Mouse (Mus musculus): ENCODE results near the gene Trabd2b. TPM values are rescaled to one million over a fixed set of nuclear protein-coding genes. Genes with fewer than 3 reads are reported as not detected.

Gene Trabd2b
- polyA plus RNA-seq, 1 experiment from 2014 or later, result 0.32 TPM

- Histone ChIP-seq H3K36me3 (no peaks in the 10 kb centered on the region), H3K9ac (replicated peaks) (no peak overlapping the region), H3K27me3 (no peaks in the 10 kb centered on the region), H3K9me3 (no peaks in the 10 kb centered on the region), H3K27ac (replicated peaks) (no peak overlapping the region), H3K4me2 (replicated peaks) (no peak overlapping the region), H3K4me1 (no peaks in the 10 kb centered on the region), H3K4me3 (no peak overlapping the region)
- no peak for ATAC-seq (replicated peaks)
- 90% methylated on average over 3 of the region's 3 CpGs for WGBS
Observed at GRCm38 (mm10) chr4:114454495-114455186, 48.1 kb downstream of the Trabd2b start.

DNA sequence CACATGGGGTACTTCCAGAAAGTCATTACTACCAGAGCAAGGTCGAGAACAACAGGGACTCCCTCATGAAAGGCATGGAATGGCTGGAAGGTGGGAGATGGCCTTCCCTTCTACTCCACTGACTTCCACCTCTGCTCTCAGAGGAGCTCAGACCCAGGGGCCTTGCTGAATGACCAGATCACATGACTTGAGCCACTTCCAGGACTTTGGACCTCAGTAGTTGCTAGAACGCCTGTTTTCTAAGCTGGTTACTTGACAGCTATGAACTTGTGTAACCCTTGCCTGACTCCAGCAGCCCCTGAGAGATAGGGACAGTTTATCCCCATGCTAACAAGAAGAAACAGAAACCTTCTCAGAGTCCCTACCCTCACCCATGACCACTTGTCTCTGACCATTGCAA, 50.6 kb downstream of the Trabd2b start:
- Histone ChIP-seq H3K27ac (replicated peaks) (no peak overlapping the region), H3K4me3 (no peak overlapping the region), H3K9ac (replicated peaks) (no peak overlapping the region), H3K4me1 (no peaks in the 10 kb centered on the region), H3K27me3 (no peaks in the 10 kb centered on the region), H3K9me3 (no peaks in the 10 kb centered on the region), H3K36me3 (no peaks in the 10 kb centered on the region), H3K4me2 (replicated peaks) (no peak overlapping the region)
- no peak for ATAC-seq (replicated peaks)
- 85% methylated on average over 2 of the region's 2 CpGs for WGBS

DNA sequence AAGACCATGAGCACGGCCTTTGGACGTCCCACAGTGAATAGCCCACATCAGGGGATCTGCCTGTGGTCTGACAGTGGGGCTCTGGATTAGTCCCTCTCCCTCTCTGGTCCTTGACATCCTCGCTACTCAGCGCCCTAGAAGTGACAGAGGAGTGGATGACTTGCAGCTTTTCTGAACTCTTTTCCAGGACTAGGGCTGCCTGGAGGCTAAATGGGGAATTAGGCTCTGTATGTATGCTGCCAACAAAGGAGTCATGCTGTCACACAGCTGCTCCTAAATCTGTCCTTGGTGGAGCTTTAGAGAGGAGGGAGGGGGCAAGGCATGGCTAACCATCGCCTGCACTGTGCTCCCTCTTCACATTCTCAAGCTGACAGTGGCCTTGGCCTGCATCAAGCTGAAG, 53.1 kb downstream of the Trabd2b start:
- H3K9me3 ChIP-seq, result no peaks in the 10 kb centered on the region
- no peak overlapping the region for H3K27ac ChIP-seq (replicated peaks)
- no peak overlapping the region for H3K9ac ChIP-seq (replicated peaks)
- no peaks in the 10 kb centered on the region for H3K36me3 ChIP-seq
- no peak overlapping the region for H3K4me2 ChIP-seq (replicated peaks)
- H3K4me3 ChIP-seq, result no peak overlapping the region
- WGBS, result 11% methylated on average over 5 of the region's 5 CpGs
- ATAC-seq (replicated peaks), result 0 out of 2 replicates have a peak, but pooled peaks have one; percentile 35
- no peaks in the 10 kb centered on the region for H3K27me3 ChIP-seq
- H3K4me1 ChIP-seq, result no peaks in the 10 kb centered on the region

DNA sequence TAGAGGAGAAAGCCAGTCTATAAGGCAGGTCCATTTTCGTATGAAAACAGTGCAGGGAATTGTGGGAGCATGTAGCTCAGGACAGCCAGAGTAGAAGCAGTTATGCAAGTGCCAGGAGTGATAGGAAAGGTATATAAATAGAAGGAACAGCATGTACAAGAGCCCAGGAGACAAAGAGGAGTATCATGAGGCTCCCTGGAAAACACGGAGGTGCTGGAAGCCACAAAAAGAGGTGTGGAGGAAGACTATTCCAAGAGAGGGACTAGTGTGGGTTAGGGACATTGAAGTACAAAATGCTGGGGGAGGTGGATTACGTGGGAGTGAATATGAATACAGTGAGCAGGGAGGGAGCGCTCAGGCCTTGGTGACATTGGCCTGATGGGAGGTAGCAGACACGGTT, 53.9 kb downstream of the Trabd2b start:
- 78% methylated on average over 5 of the region's 5 CpGs for WGBS
- no peaks in the 10 kb centered on the region for H3K36me3 ChIP-seq
- H3K4me1 ChIP-seq, result no peaks in the 10 kb centered on the region
- H3K27ac ChIP-seq (replicated peaks), result no peak overlapping the region
- no peaks in the 10 kb centered on the region for H3K9me3 ChIP-seq
- H3K4me2 ChIP-seq (replicated peaks), result no peak overlapping the region
- H3K27me3 ChIP-seq, result no peaks in the 10 kb centered on the region
- no peak overlapping the region for H3K4me3 ChIP-seq
- no peak for ATAC-seq (replicated peaks)
- no peak overlapping the region for H3K9ac ChIP-seq (replicated peaks)

DNA sequence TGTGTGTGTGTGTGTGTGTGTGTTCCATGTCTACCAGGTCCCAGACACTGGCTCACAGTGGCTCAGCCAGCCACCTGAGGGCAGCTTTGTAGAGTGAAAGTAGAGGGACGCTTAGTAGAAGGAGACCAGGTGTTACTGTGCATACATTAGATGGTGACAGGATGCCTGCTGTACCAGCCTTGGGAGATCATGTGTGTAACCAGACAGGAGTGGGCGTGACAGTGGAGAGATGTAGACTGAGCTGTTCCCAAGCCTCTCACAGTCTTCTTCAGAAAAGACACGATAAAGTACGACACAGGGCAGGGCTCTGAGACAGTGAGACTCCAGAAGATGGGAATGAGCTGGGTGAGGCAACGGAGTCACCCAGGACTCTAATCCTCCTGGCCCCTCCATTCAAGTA, 54.6 kb downstream of the Trabd2b start:
- Histone ChIP-seq H3K27ac (replicated peaks) (no peak overlapping the region), H3K4me1 (no peaks in the 10 kb centered on the region), H3K27me3 (no peaks in the 10 kb centered on the region), H3K9me3 (no peaks in the 10 kb centered on the region), H3K36me3 (no peaks in the 10 kb centered on the region), H3K4me2 (replicated peaks) (no peak overlapping the region), H3K9ac (replicated peaks) (no peak overlapping the region), H3K4me3 (no peak overlapping the region)
- whole genome bisulfite sequencing, result 71% methylated on average over 5 of the region's 5 CpGs
- ATAC-seq (replicated peaks), result no peak

DNA sequence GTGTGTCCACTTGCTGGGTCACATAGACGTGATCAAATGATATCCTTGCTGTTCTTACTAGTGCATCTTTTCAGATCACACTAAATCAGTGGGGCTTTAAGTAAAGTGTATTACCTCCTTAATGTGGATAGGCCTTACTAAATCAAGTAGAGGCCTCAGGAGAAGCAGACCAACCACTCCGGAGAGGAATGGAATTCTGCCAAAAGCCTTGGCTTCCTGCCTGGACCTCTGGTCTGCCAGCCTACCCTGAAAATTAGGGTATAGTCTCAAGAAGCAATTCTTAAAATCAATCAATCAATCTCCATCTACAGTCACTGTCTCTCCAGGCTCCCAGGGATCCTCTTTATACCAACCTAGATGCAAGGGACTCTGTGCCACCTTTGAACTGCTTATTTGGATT, 59.1 kb downstream of the Trabd2b start:
- Histone ChIP-seq H3K27me3 (no peaks in the 10 kb centered on the region), H3K9me3 (no peaks in the 10 kb centered on the region), H3K4me3 (no peak overlapping the region), H3K4me2 (replicated peaks) (no peak overlapping the region), H3K36me3 (no peaks in the 10 kb centered on the region), H3K9ac (replicated peaks) (no peak overlapping the region), H3K27ac (replicated peaks) (no peak overlapping the region), H3K4me1 (no peaks in the 10 kb centered on the region)
- no peak for ATAC-seq (replicated peaks)
- 31% methylated on average over 2 of the region's 2 CpGs for WGBS

DNA sequence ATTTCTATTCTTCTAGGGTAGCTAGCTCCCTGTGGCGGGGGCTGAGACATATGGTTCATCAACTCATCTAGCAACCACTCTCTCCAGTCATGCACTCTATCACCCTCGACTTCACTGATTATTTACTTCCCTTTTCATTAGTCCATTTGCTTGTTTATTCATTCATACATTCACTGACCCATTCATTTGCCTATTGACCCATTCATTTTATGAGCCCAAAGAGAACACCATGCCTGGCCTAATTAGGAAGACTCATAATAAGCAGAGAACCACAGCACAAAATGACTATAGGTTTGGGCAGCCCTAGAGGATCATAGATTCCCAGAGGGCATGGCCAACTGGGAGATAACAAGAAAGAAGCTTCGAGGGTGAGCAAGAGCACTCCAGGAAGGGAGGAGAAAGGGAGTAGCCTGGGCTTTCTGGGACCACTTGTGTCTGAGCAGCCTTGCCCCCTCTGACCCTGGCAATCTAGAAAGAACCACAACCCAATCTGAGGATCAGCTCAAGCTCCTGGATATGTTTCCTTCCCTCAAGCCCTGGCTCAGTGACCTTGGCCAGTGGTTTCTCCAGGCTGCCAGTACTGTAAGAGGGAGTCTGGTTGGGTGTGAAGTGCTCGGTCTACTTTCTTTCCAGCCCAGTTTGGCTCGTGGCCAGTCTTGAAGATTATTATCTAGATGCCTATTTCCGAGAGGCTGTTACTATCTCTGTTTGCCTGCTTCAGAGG, 61.0 kb downstream of the Trabd2b start:
- Histone ChIP-seq H3K4me2 (replicated peaks) (no peak overlapping the region), H3K27ac (replicated peaks) (no peak overlapping the region), H3K36me3 (no peaks in the 10 kb centered on the region), H3K9ac (replicated peaks) (no peak overlapping the region), H3K4me1 (no peaks in the 10 kb centered on the region), H3K27me3 (no peaks in the 10 kb centered on the region), H3K4me3 (no peak overlapping the region), H3K9me3 (no peaks in the 10 kb centered on the region)
- 35% methylated on average over 6 of the region's 6 CpGs for WGBS
- ATAC-seq (replicated peaks), result 0 out of 2 replicates have a peak, but pooled peaks have one; percentile 38

- Histone ChIP-seq H3K9ac (replicated peaks) (no peak overlapping the region), H3K4me3 (no peak overlapping the region), H3K9me3 (no peaks in the 10 kb centered on the region), H3K4me2 (replicated peaks) (no peak overlapping the region), H3K27ac (replicated peaks) (no peak overlapping the region), H3K36me3 (no peaks in the 10 kb centered on the region), H3K27me3 (no peaks in the 10 kb centered on the region), H3K4me1 (no peaks in the 10 kb centered on the region)
- ATAC-seq (replicated peaks), result 0 out of 2 replicates have a peak, but pooled peaks have one; percentile 14
- 61% methylated on average over 7 of the region's 7 CpGs for WGBS
Observed at GRCm38 (mm10) chr4:114468095-114468429, 61.5 kb downstream of the Trabd2b start.

GRCm38 (mm10) chr4:114469881-114470280, 63.4 kb downstream of the Trabd2b start:
- WGBS, result 15% methylated on average over 1 of the region's 1 CpGs
- no peaks in the 10 kb centered on the region for H3K27me3 ChIP-seq
- no peak for ATAC-seq (replicated peaks)
- H3K36me3 ChIP-seq, result no peaks in the 10 kb centered on the region
- H3K9me3 ChIP-seq, result no peaks in the 10 kb centered on the region
- no peak overlapping the region for H3K4me2 ChIP-seq (replicated peaks)
- H3K4me3 ChIP-seq, result no peak overlapping the region
- H3K4me1 ChIP-seq, result no peaks in the 10 kb centered on the region
- H3K27ac ChIP-seq (replicated peaks), result no peak overlapping the region
- H3K9ac ChIP-seq (replicated peaks), result no peak overlapping the region

DNA sequence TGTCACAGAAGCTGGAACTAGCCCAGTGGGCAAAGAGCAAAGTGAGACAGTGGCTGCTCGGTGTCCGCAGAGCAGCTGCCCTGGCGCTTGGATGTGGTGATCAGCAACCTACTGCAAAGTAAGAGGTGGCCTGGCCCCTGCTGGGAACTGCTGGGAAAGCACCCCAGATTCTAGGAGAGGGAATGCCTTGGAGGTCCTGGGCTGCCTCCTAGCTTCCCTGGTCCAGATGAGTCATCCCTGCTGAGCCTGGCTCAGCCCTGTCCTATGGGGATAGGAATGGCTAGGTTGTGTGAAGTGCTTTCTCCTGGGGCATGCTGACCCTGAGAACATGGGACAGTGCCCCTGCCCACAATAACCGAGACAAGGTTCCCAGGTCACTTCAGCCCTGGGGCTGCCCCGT, 65.6 kb downstream of the Trabd2b start:
- H3K27me3 ChIP-seq, result no peaks in the 10 kb centered on the region
- no peak overlapping the region for H3K4me3 ChIP-seq
- H3K4me1 ChIP-seq, result peaks cover 5% of the 10 kb centered on the region
- no peak overlapping the region for H3K9ac ChIP-seq (replicated peaks)
- 79% methylated on average over 5 of the region's 5 CpGs for WGBS
- no peaks in the 10 kb centered on the region for H3K36me3 ChIP-seq
- H3K4me2 ChIP-seq (replicated peaks), result no peak overlapping the region
- ATAC-seq (replicated peaks), result no peak
- no peaks in the 10 kb centered on the region for H3K9me3 ChIP-seq
- no peak overlapping the region for H3K27ac ChIP-seq (replicated peaks)

GRCm38 (mm10) chr4:114476316-114476715, 69.8 kb downstream of the Trabd2b start:
- no peak for ATAC-seq (replicated peaks)
- H3K4me3 ChIP-seq, result no peak overlapping the region
- no peak overlapping the region for H3K27ac ChIP-seq (replicated peaks)

DNA sequence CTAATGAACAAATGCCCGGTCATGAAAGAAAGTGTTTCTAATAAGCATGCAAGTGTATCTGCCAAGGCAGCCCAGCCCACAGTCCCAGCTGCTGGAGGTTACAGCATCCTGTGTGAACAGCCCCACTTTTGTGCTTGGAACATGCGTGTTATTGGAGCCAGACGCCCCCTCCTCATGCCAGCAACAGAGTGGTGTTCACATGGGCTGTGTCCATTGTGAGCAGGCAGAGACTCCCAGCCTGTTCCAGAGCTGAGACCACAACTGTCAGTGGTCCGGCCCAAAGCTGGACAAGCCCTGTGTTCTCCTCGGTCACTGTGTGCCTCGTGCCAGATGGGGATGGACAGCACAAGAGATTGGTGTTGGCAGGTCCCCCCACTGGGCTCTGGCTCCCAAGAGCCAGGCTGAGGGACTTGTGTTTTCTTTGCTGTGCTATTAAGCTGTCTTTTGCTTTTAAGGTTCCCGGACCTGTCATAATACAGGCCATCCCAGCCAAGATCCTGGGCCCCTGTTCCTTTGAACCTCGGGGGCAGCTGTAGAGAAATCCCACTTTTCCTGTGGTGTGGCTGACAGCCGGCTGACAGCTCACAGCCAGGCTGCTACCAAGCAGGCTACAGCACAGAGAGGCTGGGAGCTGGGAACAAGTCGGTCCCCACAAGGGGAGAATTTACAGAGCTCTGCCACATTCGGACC, 70.7 kb downstream of the Trabd2b start:
- Histone ChIP-seq H3K9ac (replicated peaks) (no peak overlapping the region), H3K27ac (replicated peaks) (no peak overlapping the region), H3K36me3 (no peaks in the 10 kb centered on the region), H3K9me3 (no peaks in the 10 kb centered on the region), H3K27me3 (no peaks in the 10 kb centered on the region), H3K4me2 (replicated peaks) (no peak overlapping the region), H3K4me1 (peaks cover 16% of the 10 kb centered on the region), H3K4me3 (no peak overlapping the region)
- peak; percentile 79 for ATAC-seq (replicated peaks)
- WGBS, result 31% methylated on average over 11 of the region's 11 CpGs

More at GRCm38 (mm10) chr4:114476316-114476715, 69.8 kb downstream of the Trabd2b start:
- Histone ChIP-seq H3K9me3 (no peaks in the 10 kb centered on the region), H3K4me2 (replicated peaks) (no peak overlapping the region), H3K9ac (replicated peaks) (no peak overlapping the region), H3K27me3 (no peaks in the 10 kb centered on the region), H3K4me1 (peaks cover 11% of the 10 kb centered on the region), H3K36me3 (no peaks in the 10 kb centered on the region)
- 92% methylated on average over 3 of the region's 3 CpGs for WGBS

All from forebrain, embryonic 15.5 days (tissue).